Mouse (Mus musculus) layer of hippocampus, adult 2 months (tissue): ENCODE measurements around the gene Nbr1. TPM values are rescaled to one million over a fixed set of nuclear protein-coding genes. Genes with fewer than 3 reads are reported as not detected.
"Not testable (repeated sequence)": the region's sequence is repeated elsewhere in the genome, so short reads cannot be mapped to it uniquely, and the experiment has no call there.

Experiments
- DNase-seq, 2 experiments: peaks; one replicate each; pipeline ENCODE4 v3.0.0; 2022; ENCODE audit warnings: low spot score in 2 of 2
- H3K27ac ChIP-seq: fragments of 200-600 bp; 2 replicates; pipeline ENCODE4 v1.8.1; 2022
- H3K4me3 ChIP-seq: fragments of 200-600 bp; 2 replicates; pipeline ENCODE4 v1.8.1; 2022; ENCODE audit warnings: mild to moderate bottlenecking
- CTCF ChIP-seq: fragments of 200-600 bp; conservative IDR thresholded peaks from 2 replicates; pipeline ENCODE4 v1.8.1; 2022; ENCODE audit warnings: antibody characterized with exemption, mild to moderate bottlenecking, moderate library complexity
- total RNA-seq, 2 experiments: library from RNA; stranded (reverse); gene quantifications; 2 replicates each; pipeline ENCODE4 v1.2.3; 2021

Gene Nbr1
- total RNA-seq, 2 experiments from 2014 or later = 199 to 221 TPM

- TF ChIP-seq CTCF = no peak
- H3K4me3 ChIP-seq = no peak overlapping the region
- peak overlapping the region; percentile 37; the same call in 1 of the 2 replicates for H3K27ac ChIP-seq
- peak in 1 of 2 experiments; percentile 49 for DNase-seq
Measured at GRCm38 (mm10) chr11:101587676-101588075, 35.7 kb downstream of the Nbr1 start.

- no peak for DNase-seq
- TF ChIP-seq CTCF = no peak
- Histone ChIP-seq H3K27ac (no peak overlapping the region), H3K4me3 (no peak overlapping the region)
Measured at GRCm38 (mm10) chr11:101588868-101589267, 36.9 kb downstream of the Nbr1 start.

GRCm38 (mm10) chr11:101589444-101589843, 37.5 kb downstream of the Nbr1 start:
- peak; percentile 30 to 80 for DNase-seq
- H3K27ac ChIP-seq = no peak overlapping the region
- H3K4me3 ChIP-seq = no peak overlapping the region
- peak; percentile 94 for TF ChIP-seq CTCF

GRCm38 (mm10) chr11:101589989-101590624, 38.2 kb downstream of the Nbr1 start:
- Histone ChIP-seq H3K27ac (no peak overlapping the region), H3K4me3 (no peak overlapping the region)
- no peak for DNase-seq
- TF ChIP-seq CTCF = no peak

GRCm38 (mm10) chr11:101599156-101599555, 47.2 kb downstream of the Nbr1 start, which contains the start of gene Gm11634:
Gene Gm11634 (minus strand): TSS chr11:101599256.
- Histone ChIP-seq H3K4me3 (no peak within 1 kb of the TSS), H3K27ac (no peak within 1 kb of the TSS)
- no peak for DNase-seq
- no peak for TF ChIP-seq CTCF

- DNase-seq = no peak
- H3K4me3 ChIP-seq = no peak overlapping the region
- no peak overlapping the region for H3K27ac ChIP-seq
- no peak for TF ChIP-seq CTCF
Measured at GRCm38 (mm10) chr11:101602491-101602890, 50.5 kb downstream of the Nbr1 start.

GRCm38 (mm10) chr11:101604116-101604515, 52.2 kb downstream of the Nbr1 start:
- no peak for TF ChIP-seq CTCF
- no peak overlapping the region for H3K27ac ChIP-seq
- peak overlapping the region; percentile 56 for H3K4me3 ChIP-seq
- DNase-seq = no peak

GRCm38 (mm10) chr11:101604531-101605453, 52.8 kb downstream of the Nbr1 start:
- Histone ChIP-seq H3K27ac (0 out of 2 replicates have a peak overlapping the region, but pooled peaks have one; percentile 36), H3K4me3 (peak overlapping the region; percentile 56)
- peak in 1 of 2 experiments; percentile 40 for DNase-seq

- H3K4me3 ChIP-seq, H3K27ac ChIP-seq, DNase-seq: not testable (repeated sequence)
Measured at GRCm38 (mm10) chr11:101607134-101607533, 55.2 kb downstream of the Nbr1 start.

GRCm38 (mm10) chr11:101610445-101610844, 58.5 kb downstream of the Nbr1 start:
- Histone ChIP-seq H3K27ac (no peak overlapping the region), H3K4me3 (no peak overlapping the region)
- no peak for DNase-seq
- TF ChIP-seq CTCF = no peak

- no peak for DNase-seq
- H3K4me3 ChIP-seq = no peak overlapping the region
- H3K27ac ChIP-seq = no peak overlapping the region
- TF ChIP-seq CTCF = no peak
Measured at GRCm38 (mm10) chr11:101613596-101613995, 61.6 kb downstream of the Nbr1 start.

- no peak overlapping the region for H3K27ac ChIP-seq
Measured at GRCm38 (mm10) chr11:101614116-101614515, 62.2 kb downstream of the Nbr1 start.

GRCm38 (mm10) chr11:101615380-101615779, 63.4 kb downstream of the Nbr1 start:
- Histone ChIP-seq H3K27ac (no peak overlapping the region), H3K4me3 (no peak overlapping the region)
- DNase-seq = no peak
- no peak for TF ChIP-seq CTCF

More at GRCm38 (mm10) chr11:101614116-101614515, 62.2 kb downstream of the Nbr1 start:
- H3K4me3 ChIP-seq = no peak overlapping the region
- no peak for DNase-seq
- TF ChIP-seq CTCF = no peak
